Mouse (Mus musculus): ENCODE measurements around the gene Marco. TPM values are rescaled to one million over a fixed set of nuclear protein-coding genes. Genes with fewer than 3 reads are reported as not detected.

The Marco gene
- polyA plus RNA-seq, 1 experiment from 2014 or later, result 0.30 TPM

GRCm38 (mm10) chr1:120498036-120498435 is 6.8 kb downstream of the Marco start:
- no peaks in the 10 kb centered on the region for H3K9me3 ChIP-seq
- ATAC-seq (ENCODE audit: borderline replicate concordance, extremely low read depth, low FRiP score, low TSS enrichment), result no peak
- no peak overlapping the region for H3K9ac ChIP-seq
- no peaks in the 10 kb centered on the region for H3K27me3 ChIP-seq
- H3K4me3 ChIP-seq, result no peak overlapping the region
- 65% methylated on average over 4 of the region's 4 CpGs for WGBS
- H3K4me2 ChIP-seq, result no peak overlapping the region
- H3K4me1 ChIP-seq, result no peaks in the 10 kb centered on the region
- no peaks in the 10 kb centered on the region for H3K36me3 ChIP-seq
- H3K27ac ChIP-seq, result no peak overlapping the region

- 11% methylated on average over 5 of the region's 5 CpGs for WGBS
- ATAC-seq (ENCODE audit: borderline replicate concordance, extremely low read depth, low FRiP score, low TSS enrichment), result no peak
Observed at GRCm38 (mm10) chr1:120480937-120481336, 23.9 kb downstream of the Marco start.

GRCm38 (mm10) chr1:120474825-120475224 is 30.0 kb downstream of the Marco start:
- Histone ChIP-seq H3K27ac (no peak overlapping the region), H3K4me1 (no peaks in the 10 kb centered on the region), H3K9ac (no peak overlapping the region), H3K27me3 (no peaks in the 10 kb centered on the region), H3K9me3 (no peaks in the 10 kb centered on the region), H3K36me3 (no peaks in the 10 kb centered on the region), H3K4me2 (no peak overlapping the region), H3K4me3 (no peak overlapping the region)
- ATAC-seq (ENCODE audit: borderline replicate concordance, extremely low read depth, low FRiP score, low TSS enrichment), result no peak
- 47% methylated on average over 4 of the region's 4 CpGs for WGBS

More at GRCm38 (mm10) chr1:120480937-120481336, 23.9 kb downstream of the Marco start:
- Histone ChIP-seq H3K27ac (no peak overlapping the region), H3K9ac (no peak overlapping the region), H3K4me1 (no peaks in the 10 kb centered on the region), H3K27me3 (no peaks in the 10 kb centered on the region), H3K4me2 (no peak overlapping the region), H3K36me3 (no peaks in the 10 kb centered on the region), H3K4me3 (no peak overlapping the region), H3K9me3 (no peaks in the 10 kb centered on the region)

GRCm38 (mm10) chr1:120468891-120469290 is 35.9 kb downstream of the Marco start:
- H3K9ac ChIP-seq, result no peak overlapping the region
- no peaks in the 10 kb centered on the region for H3K4me1 ChIP-seq
- no peak overlapping the region for H3K27ac ChIP-seq
- no peak overlapping the region for H3K4me2 ChIP-seq
- H3K4me3 ChIP-seq, result no peak overlapping the region
- 10% methylated on average over 15 of the region's 15 CpGs for whole genome bisulfite sequencing
- ATAC-seq (ENCODE audit: borderline replicate concordance, extremely low read depth, low FRiP score, low TSS enrichment), result no peak
- H3K27me3 ChIP-seq, result no peaks in the 10 kb centered on the region
- H3K9me3 ChIP-seq, result no peaks in the 10 kb centered on the region
- H3K36me3 ChIP-seq, result no peaks in the 10 kb centered on the region

- H3K9ac ChIP-seq, result no peak overlapping the region
- no peaks in the 10 kb centered on the region for H3K27me3 ChIP-seq
- no peaks in the 10 kb centered on the region for H3K4me1 ChIP-seq
- no peak overlapping the region for H3K4me2 ChIP-seq
- ATAC-seq (ENCODE audit: borderline replicate concordance, extremely low read depth, low FRiP score, low TSS enrichment), result no peak
- no peak overlapping the region for H3K4me3 ChIP-seq
- whole genome bisulfite sequencing, result 84% methylated on average over 2 of the region's 2 CpGs
- no peaks in the 10 kb centered on the region for H3K9me3 ChIP-seq
- no peak overlapping the region for H3K27ac ChIP-seq
- H3K36me3 ChIP-seq, result no peaks in the 10 kb centered on the region
Observed at GRCm38 (mm10) chr1:120467323-120467722, 37.5 kb downstream of the Marco start.

- ATAC-seq (ENCODE audit: borderline replicate concordance, extremely low read depth, low FRiP score, low TSS enrichment), result no peak
- WGBS, result 16% methylated on average over 7 of the region's 7 CpGs
Observed at GRCm38 (mm10) chr1:120466751-120467150, 38.1 kb downstream of the Marco start.

GRCm38 (mm10) chr1:120459032-120459431 is 45.8 kb downstream of the Marco start:
- Histone ChIP-seq H3K27ac (no peak overlapping the region), H3K27me3 (no peaks in the 10 kb centered on the region), H3K4me1 (no peaks in the 10 kb centered on the region), H3K4me3 (no peak overlapping the region), H3K36me3 (no peaks in the 10 kb centered on the region), H3K9ac (no peak overlapping the region), H3K9me3 (no peaks in the 10 kb centered on the region), H3K4me2 (no peak overlapping the region)
- ATAC-seq (ENCODE audit: borderline replicate concordance, extremely low read depth, low FRiP score, low TSS enrichment), result no peak
- WGBS, result 59% methylated on average over 6 of the region's 6 CpGs

More at GRCm38 (mm10) chr1:120466751-120467150, 38.1 kb downstream of the Marco start:
- no peaks in the 10 kb centered on the region for H3K27me3 ChIP-seq
- no peak overlapping the region for H3K9ac ChIP-seq
- no peak overlapping the region for H3K27ac ChIP-seq
- H3K9me3 ChIP-seq, result no peaks in the 10 kb centered on the region
- H3K4me3 ChIP-seq, result no peak overlapping the region
- H3K4me1 ChIP-seq, result no peaks in the 10 kb centered on the region
- no peak overlapping the region for H3K4me2 ChIP-seq
- no peaks in the 10 kb centered on the region for H3K36me3 ChIP-seq

- H3K27ac ChIP-seq, result no peak overlapping the region
- H3K9ac ChIP-seq, result no peak overlapping the region
- H3K4me2 ChIP-seq, result no peak overlapping the region
- no peaks in the 10 kb centered on the region for H3K36me3 ChIP-seq
- no peak for ATAC-seq (ENCODE audit: borderline replicate concordance, extremely low read depth, low FRiP score, low TSS enrichment)
- H3K4me1 ChIP-seq, result no peaks in the 10 kb centered on the region
- no peaks in the 10 kb centered on the region for H3K27me3 ChIP-seq
- H3K4me3 ChIP-seq, result no peak overlapping the region
- no peaks in the 10 kb centered on the region for H3K9me3 ChIP-seq
- WGBS, result 45% methylated on average over 5 of the region's 5 CpGs
Observed at GRCm38 (mm10) chr1:120458524-120458923, 46.3 kb downstream of the Marco start.

GRCm38 (mm10) chr1:120451486-120452270 is 53.1 kb downstream of the Marco start:
- WGBS, result 64% methylated on average over 9 of the region's 9 CpGs
- H3K36me3 ChIP-seq, result no peaks in the 10 kb centered on the region
- no peaks in the 10 kb centered on the region for H3K9me3 ChIP-seq
- no peak overlapping the region for H3K4me3 ChIP-seq
- no peak for ATAC-seq (ENCODE audit: borderline replicate concordance, extremely low read depth, low FRiP score, low TSS enrichment)
- H3K4me2 ChIP-seq, result no peak overlapping the region
- H3K4me1 ChIP-seq, result no peaks in the 10 kb centered on the region
- H3K27ac ChIP-seq, result no peak overlapping the region
- no peaks in the 10 kb centered on the region for H3K27me3 ChIP-seq
- no peak overlapping the region for H3K9ac ChIP-seq

- no peaks in the 10 kb centered on the region for H3K9me3 ChIP-seq
- H3K36me3 ChIP-seq, result no peaks in the 10 kb centered on the region
- H3K4me2 ChIP-seq, result no peak overlapping the region
- ATAC-seq (ENCODE audit: borderline replicate concordance, extremely low read depth, low FRiP score, low TSS enrichment), result no peak
- H3K27me3 ChIP-seq, result no peaks in the 10 kb centered on the region
- no peak overlapping the region for H3K9ac ChIP-seq
- WGBS, result 44% methylated on average over 2 of the region's 2 CpGs
- no peak overlapping the region for H3K4me3 ChIP-seq
- H3K27ac ChIP-seq, result no peak overlapping the region
- no peaks in the 10 kb centered on the region for H3K4me1 ChIP-seq
Observed at GRCm38 (mm10) chr1:120449662-120450061, 55.2 kb downstream of the Marco start.

- Histone ChIP-seq H3K9ac (no peak overlapping the region), H3K9me3 (no peaks in the 10 kb centered on the region), H3K36me3 (no peaks in the 10 kb centered on the region), H3K4me2 (no peak overlapping the region), H3K4me3 (no peak overlapping the region), H3K4me1 (no peaks in the 10 kb centered on the region), H3K27ac (no peak overlapping the region), H3K27me3 (no peaks in the 10 kb centered on the region)
- 66% methylated on average over 3 of the region's 3 CpGs for WGBS
- ATAC-seq (ENCODE audit: borderline replicate concordance, extremely low read depth, low FRiP score, low TSS enrichment), result no peak
Observed at GRCm38 (mm10) chr1:120443228-120443639, 61.6 kb downstream of the Marco start.

- WGBS, result 22% methylated on average over 2 of the region's 2 CpGs
- Histone ChIP-seq H3K36me3 (no peaks in the 10 kb centered on the region), H3K4me1 (no peaks in the 10 kb centered on the region), H3K9ac (no peak overlapping the region), H3K4me3 (no peak overlapping the region), H3K27me3 (no peaks in the 10 kb centered on the region), H3K9me3 (no peaks in the 10 kb centered on the region), H3K27ac (no peak overlapping the region), H3K4me2 (no peak overlapping the region)
- no peak for ATAC-seq (ENCODE audit: borderline replicate concordance, extremely low read depth, low FRiP score, low TSS enrichment)
Observed at GRCm38 (mm10) chr1:120441587-120441986, 63.2 kb downstream of the Marco start.
